Mouse (Mus musculus) liver, adult 10 weeks (tissue): Measurements from ENCODE around the gene Gm11937. TPM values are rescaled to one million over a fixed set of nuclear protein-coding genes. Genes with fewer than 3 reads are reported as not detected.

Experiments used
- polyA plus RNA-seq: library from polyadenylated mRNA; stranded (reverse); fragments of 350-450 nt; fragmentation: Illumina TruSeq; extraction: RNeasy Lipid Tissue Mini Kit (QIAGEN cat#74804); gene quantifications from one replicate; pipeline ENCODE4 v1.2.3, GENCODE M21; 2014; ENCODE audit warnings: low read depth, low replicate concordance

Gm11937 gene
- polyA plus RNA-seq, result not detected

GRCm38 (mm10) chr11:99610089-99610488 lies at the start of gene Gm11937:
Gene Gm11937 (minus strand): TSS chr11:99610189.

GRCm38 (mm10) chr11:99658467-99659010 lies 48.5 kb upstream of the Gm11937 start, which contains the start of gene Gm11563:
Gene Gm11563 (minus strand): TSS chr11:99658960.

GRCm38 (mm10) chr11:99650136-99650535 lies 40.1 kb upstream of the Gm11937 start, which contains the start of gene Gm11555:
Gene Gm11555 (minus strand): TSS chr11:99650236.

GRCm38 (mm10) chr11:99643635-99644139 lies 33.7 kb upstream of the Gm11937 start, which contains the start of gene Krtap4-7:
Gene Krtap4-7 (minus strand): TSS chr11:99644089.

GRCm38 (mm10) chr11:99634653-99635134 lies 24.7 kb upstream of the Gm11937 start, which contains the start of gene Krtap4-2:
Gene Krtap4-2 (minus strand): TSS chr11:99635084.

GRCm38 (mm10) chr11:99628138-99628537 lies 18.1 kb upstream of the Gm11937 start, which contains the start of gene Krtap4-1:
Gene Krtap4-1 (minus strand): TSS chr11:99628238.

GRCm38 (mm10) chr11:99620335-99620734 lies 10.3 kb upstream of the Gm11937 start, which contains the start of gene Gm11562:
Gene Gm11562 (minus strand): TSS chr11:99620435.

GRCm38 (mm10) chr11:99614796-99615363 lies 4.9 kb upstream of the Gm11937 start, which contains the start of gene Krtap2-4:
Gene Krtap2-4 (minus strand): TSS chr11:99614846.

GRCm38 (mm10) chr11:99603208-99603607 lies 6.8 kb downstream of the Gm11937 start, which contains the start of gene Gm11938:
Gene Gm11938 (minus strand): TSS chr11:99603308.

GRCm38 (mm10) chr11:99597742-99598141 lies 12.2 kb downstream of the Gm11937 start, which contains the start of gene Krtap9-3:
Gene Krtap9-3 (minus strand): TSS chr11:99598105.

GRCm38 (mm10) chr11:99590981-99591380 lies 19.0 kb downstream of the Gm11937 start, which contains the start of gene Krtap1-3:
Gene Krtap1-3 (minus strand): TSS chr11:99591339.

GRCm38 (mm10) chr11:99583245-99583704 lies 26.7 kb downstream of the Gm11937 start, which contains the start of gene Krtap1-4:
Gene Krtap1-4 (minus strand): TSS chr11:99583654.

GRCm38 (mm10) chr11:99580636-99581035 lies 29.4 kb downstream of the Gm11937 start, which contains the start of gene Krtap1-5:
Gene Krtap1-5 (minus strand): TSS chr11:99581016.

GRCm38 (mm10) chr11:99566530-99566929 lies 43.5 kb downstream of the Gm11937 start, which contains the start of gene Krtap3-1:
Gene Krtap3-1 (minus strand): TSS chr11:99566630.

Other genes with a start within 250 kb of the Gm11937 start
- not detected for gene Krt28, start 235.3 kb downstream of the Gm11937 start, polyA plus RNA-seq
- 6.3 TPM for gene Krt10, start 220.8 kb downstream of the Gm11937 start, polyA plus RNA-seq
- not detected for gene Krt12, start 187.9 kb downstream of the Gm11937 start, polyA plus RNA-seq
- gene Krt20, start 172.0 kb downstream of the Gm11937 start, polyA plus RNA-seq, result not detected
- gene Krt23, start 117.1 kb downstream of the Gm11937 start, polyA plus RNA-seq, result 2.0 TPM
- not detected for gene Krt39, start 88.9 kb downstream of the Gm11937 start, polyA plus RNA-seq
- not detected for gene Krt40, start 67.0 kb downstream of the Gm11937 start, polyA plus RNA-seq
- gene Krtap3-3, start 59.3 kb downstream of the Gm11937 start, polyA plus RNA-seq, result not detected
- gene Krtap3-2, start 53.3 kb downstream of the Gm11937 start, polyA plus RNA-seq, result not detected
- not detected for gene Gm11939, start 50.7 kb downstream of the Gm11937 start, polyA plus RNA-seq
- gene Krtap3-1, start 43.6 kb downstream of the Gm11937 start, polyA plus RNA-seq, result not detected
- gene Krtap1-5, start 29.2 kb downstream of the Gm11937 start, polyA plus RNA-seq, result not detected
- gene Krtap1-4, start 26.5 kb downstream of the Gm11937 start, polyA plus RNA-seq, result not detected
- gene Krtap1-3, start 18.9 kb downstream of the Gm11937 start, polyA plus RNA-seq, result not detected
- gene Krtap9-3, start 12.1 kb downstream of the Gm11937 start, polyA plus RNA-seq, result not detected
- gene Gm11938, start 6.9 kb downstream of the Gm11937 start, polyA plus RNA-seq, result not detected
- not detected for gene Krtap2-4, start 4.7 kb upstream of the Gm11937 start, polyA plus RNA-seq
- not detected for gene Gm11562, start 10.2 kb upstream of the Gm11937 start, polyA plus RNA-seq
- not detected for gene Krtap4-1, start 18.0 kb upstream of the Gm11937 start, polyA plus RNA-seq
- gene Krtap4-2, start 24.9 kb upstream of the Gm11937 start, polyA plus RNA-seq, result not detected
- gene Krtap4-7, start 33.9 kb upstream of the Gm11937 start, polyA plus RNA-seq, result not detected
- gene Gm11555, start 40.0 kb upstream of the Gm11937 start, polyA plus RNA-seq, result not detected
- not detected for gene Gm11563, start 48.8 kb upstream of the Gm11937 start, polyA plus RNA-seq
- gene Krtap4-6, start 55.8 kb upstream of the Gm11937 start, polyA plus RNA-seq, result not detected
- not detected for gene Gm14190, start 80.6 kb upstream of the Gm11937 start, polyA plus RNA-seq
- gene Gm14180, start 124.1 kb upstream of the Gm11937 start, polyA plus RNA-seq, result not detected
- not detected for gene Gm11595, start 162.7 kb upstream of the Gm11937 start, polyA plus RNA-seq
- not detected for gene Krtap4-8, start 170.5 kb upstream of the Gm11937 start, polyA plus RNA-seq
- not detected for gene Krtap4-9, start 175.0 kb upstream of the Gm11937 start, polyA plus RNA-seq
- not detected for gene Gm11596, start 183.3 kb upstream of the Gm11937 start, polyA plus RNA-seq
- not detected for gene Gm11569, start 188.7 kb upstream of the Gm11937 start, polyA plus RNA-seq
- gene Gm11554, start 194.3 kb upstream of the Gm11937 start, polyA plus RNA-seq, result not detected
- not detected for gene Krtap4-13, start 199.7 kb upstream of the Gm11937 start, polyA plus RNA-seq
- gene Gm11564, start 205.5 kb upstream of the Gm11937 start, polyA plus RNA-seq, result not detected
- not detected for gene 2300003K06Rik, start 227.9 kb upstream of the Gm11937 start, polyA plus RNA-seq
- not detected for gene Krtap4-16, start 241.4 kb upstream of the Gm11937 start, polyA plus RNA-seq
- not detected for gene Gm11568, start 247.7 kb upstream of the Gm11937 start, polyA plus RNA-seq